Mouse (Mus musculus) gastrocnemius, postnatal 25 days (tissue): Measurements from ENCODE around the gene Gm20388. TPM values are rescaled to one million over a fixed set of nuclear protein-coding genes. Genes with fewer than 3 reads are reported as not detected.
A peak's percentile ranks its signal among the peaks of the same experiment; 100 is the strongest.
"Not testable (repeated sequence)": the region's sequence is repeated elsewhere in the genome, so short reads cannot be mapped to it uniquely, and the experiment has no call there.

Source experiments
- DNase-seq: peaks from one replicate; pipeline ENCODE4 v3.0.0; 2022
- total RNA-seq, 2 experiments: library from RNA; stranded (reverse); gene quantifications; 1 replicate in 1 of 2; 2 replicates in 1 of 2; pipeline ENCODE4 v1.2.3; 2021

The Gm20388 gene
- total RNA-seq, 2 experiments from 2014 or later = 6.7 TPM; not detected in 1

- peak; percentile 95 for DNase-seq
These were observed 1668.2 kb downstream of the Gm20388 start, which contains the start of gene Fbxo31 for GRCm38 (mm10) chr8:121578676-121579451. TSS of gene Fbxo31 (minus strand) at chr8:121578806.

GRCm38 (mm10) chr8:121580465-121580864 is 1669.8 kb downstream of the Gm20388 start:
- DNase-seq = peak; percentile 62

GRCm38 (mm10) chr8:121583653-121584052 is 1673.0 kb downstream of the Gm20388 start:
- peak; percentile 59 for DNase-seq

- DNase-seq = no peak
These were observed 1674.1 kb downstream of the Gm20388 start for GRCm38 (mm10) chr8:121584730-121585129.

GRCm38 (mm10) chr8:121585159-121585825 is 1674.7 kb downstream of the Gm20388 start:
- DNase-seq = peak; percentile 99

GRCm38 (mm10) chr8:121588750-121589149 is 1678.1 kb downstream of the Gm20388 start:
- no peak for DNase-seq

GRCm38 (mm10) chr8:121589205-121589726 is 1678.6 kb downstream of the Gm20388 start:
- DNase-seq = no peak

GRCm38 (mm10) chr8:121590203-121591177 is 1679.8 kb downstream of the Gm20388 start, which contains the start of gene Map1lc3b:
TSS of gene Map1lc3b (plus strand) at chr8:121590361.
- DNase-seq = peak; percentile 93

- no peak for DNase-seq
These were observed 1680.8 kb downstream of the Gm20388 start for GRCm38 (mm10) chr8:121591178-121592066.

GRCm38 (mm10) chr8:121593293-121593692 is 1682.7 kb downstream of the Gm20388 start:
- no peak for DNase-seq

GRCm38 (mm10) chr8:121593983-121594382 is 1683.3 kb downstream of the Gm20388 start:
- DNase-seq = no peak

- not testable (repeated sequence) for DNase-seq
These were observed 1686.9 kb downstream of the Gm20388 start for GRCm38 (mm10) chr8:121597492-121597891.

GRCm38 (mm10) chr8:121598190-121598589 is 1687.5 kb downstream of the Gm20388 start:
- no peak for DNase-seq

GRCm38 (mm10) chr8:121598892-121599291 is 1688.3 kb downstream of the Gm20388 start:
- DNase-seq = peak; percentile 72

GRCm38 (mm10) chr8:121599842-121600241 is 1689.2 kb downstream of the Gm20388 start:
- no peak for DNase-seq

GRCm38 (mm10) chr8:121602411-121602810 is 1691.8 kb downstream of the Gm20388 start:
- DNase-seq = no peak

- DNase-seq = peak; percentile 69
These were observed 1692.2 kb downstream of the Gm20388 start for GRCm38 (mm10) chr8:121602860-121603259.

- no peak for DNase-seq
These were observed 1693.2 kb downstream of the Gm20388 start for GRCm38 (mm10) chr8:121603801-121604200.

- no peak for DNase-seq
These were observed 1697.0 kb downstream of the Gm20388 start for GRCm38 (mm10) chr8:121607661-121608060.

GRCm38 (mm10) chr8:121609251-121609650 is 1698.6 kb downstream of the Gm20388 start:
- no peak for DNase-seq

- no peak for DNase-seq
These were observed 1699.3 kb downstream of the Gm20388 start for GRCm38 (mm10) chr8:121609916-121610315.
